Mouse (Mus musculus) lung, adult 2 months (tissue): ENCODE data around the gene Setd3. TPM values are rescaled to one million over a fixed set of nuclear protein-coding genes. Genes with fewer than 3 reads are reported as not detected.

ENCODE experiments used
- DNase-seq: peaks from one replicate; pipeline ENCODE4 v3.0.0; 2022
- H3K4me1 ChIP-seq: fragments of 200-500 bp; 2 replicates; pipeline ENCODE4 v1.6.1; 2011; ENCODE audit warnings: low read length; ENCODE audit not compliant: control insufficient read depth, insufficient read depth
- H3K4me3 ChIP-seq: fragments of 200-500 bp; replicated peaks from 2 replicates; pipeline ENCODE3; 2011; ENCODE audit warnings: low read depth, mild to moderate bottlenecking, control low read depth, low read length; ENCODE audit errors: extremely low read depth
- CTCF ChIP-seq: fragments of 200-500 bp; IDR thresholded peaks from 2 replicates; pipeline ENCODE4 v1.5.1; 2011; ENCODE audit warnings: mild to moderate bottlenecking, low read length, control low read depth; ENCODE audit not compliant: insufficient read depth
- POLR2A ChIP-seq: fragments of 200-500 bp; IDR thresholded peaks from 2 replicates; pipeline ENCODE4 v1.6.1; 2011; ENCODE audit warnings: low read depth, mild to moderate bottlenecking, control low read depth, low read length, borderline replicate concordance; ENCODE audit errors: extremely low read depth
- WGBS: fragments of 180-500 bp; shearing (Covaris S2); methylation state at CpG from one replicate; pipeline ENCODE4 v1.1.7; 2018; 5-methylcytosine and 5-hydroxymethylcytosine counted together
- polyA plus RNA-seq: library from polyadenylated mRNA; depleted of rRNA; stranded (reverse); fragments of >200 nt; gene quantifications from 2 replicates; pipeline ENCODE4 v1.2.3, GENCODE M21; 2012

Setd3 gene
- polyA plus RNA-seq, 1 experiment, result 28.4 TPM

DNA sequence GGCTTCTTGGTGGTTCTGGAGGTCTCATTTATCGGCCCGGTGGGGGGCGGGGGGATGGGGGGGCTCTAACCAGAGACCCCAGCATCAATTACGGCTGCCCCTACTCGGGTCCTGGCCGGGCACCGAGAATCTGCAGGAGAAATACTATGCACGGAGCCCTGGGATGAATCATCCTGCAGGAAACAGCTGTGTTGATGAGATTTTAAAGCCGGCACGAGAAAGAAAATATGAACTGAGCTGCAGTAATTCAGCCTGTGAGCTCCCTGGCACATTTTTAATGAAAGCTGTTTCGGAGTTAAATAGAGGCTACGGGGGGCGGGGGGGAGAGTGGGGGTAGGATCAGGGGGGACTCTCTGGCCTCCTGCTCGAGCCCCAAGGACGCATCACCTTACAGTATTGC is 40.0 kb upstream of the Setd3 start:
- DNase-seq, result no peak
- TF ChIP-seq CTCF, result no peak
- no peak for TF ChIP-seq POLR2A
- Histone ChIP-seq H3K4me3 (no peak overlapping the region), H3K4me1 (peaks cover 4% of the 10 kb centered on the region)
- WGBS, result 40% methylated on average over 15 of the region's 15 CpGs

DNA sequence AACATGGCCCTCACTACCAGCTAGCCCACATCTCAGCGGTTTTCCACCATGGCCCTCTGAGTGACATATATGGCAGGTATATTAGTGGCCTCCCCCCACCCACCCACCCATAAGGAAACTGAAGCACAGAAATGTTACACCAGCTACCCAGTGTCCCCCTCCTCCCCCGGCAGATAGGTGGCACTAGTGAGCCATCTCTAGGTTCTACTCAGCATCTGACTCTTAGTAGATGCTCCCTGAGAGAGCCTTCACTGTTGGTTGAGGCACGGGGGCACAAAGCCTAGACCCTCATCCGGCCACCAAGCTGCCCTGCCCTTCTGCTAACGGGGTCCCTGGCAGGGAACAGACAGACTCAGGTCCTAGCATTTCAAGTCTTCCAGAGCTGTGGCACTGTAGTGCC is 38.5 kb upstream of the Setd3 start:
- WGBS, result 59% methylated on average over 5 of the region's 5 CpGs
- DNase-seq, result peak; percentile 62
- peaks cover 7% of the 10 kb centered on the region for H3K4me1 ChIP-seq
- no peak for TF ChIP-seq POLR2A
- peak; percentile 84 for TF ChIP-seq CTCF
- no peak overlapping the region for H3K4me3 ChIP-seq

DNA sequence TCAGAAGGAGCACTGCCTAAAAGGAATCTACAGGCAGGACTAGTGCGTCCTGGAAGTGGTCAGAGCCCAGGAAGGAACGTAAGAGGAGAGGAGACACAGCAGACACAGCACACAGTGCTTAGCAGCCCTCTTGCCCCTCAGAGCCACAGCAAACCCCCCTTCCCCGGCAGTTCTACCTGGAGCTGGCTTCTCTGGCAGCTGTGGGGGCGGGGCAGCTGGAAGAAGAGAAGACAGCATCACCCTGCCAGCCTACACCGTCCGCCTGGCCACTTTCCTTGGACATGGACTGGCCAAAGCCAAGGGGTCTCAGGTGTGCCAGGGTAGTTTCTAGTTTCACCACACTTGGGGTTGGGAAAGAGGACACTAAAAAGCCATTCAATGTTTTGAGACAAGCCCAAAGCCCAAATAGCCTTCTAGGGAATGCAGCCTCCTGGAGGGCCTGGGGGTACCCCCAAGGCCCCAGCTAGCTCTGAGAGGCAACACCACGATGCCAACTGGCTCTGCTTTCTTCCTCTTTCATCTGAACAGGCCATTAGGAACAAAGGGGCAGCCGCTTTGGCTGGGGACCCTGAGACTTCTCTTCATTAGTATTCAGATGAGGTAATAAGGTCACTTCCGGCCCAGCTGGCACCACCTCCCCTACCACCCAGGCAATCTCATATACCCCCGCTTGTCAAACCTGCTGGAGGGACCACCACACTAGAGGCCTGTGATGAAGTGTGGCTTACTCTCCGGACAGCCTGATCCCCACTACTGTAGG is 37.7 kb upstream of the Setd3 start:
- 75% methylated on average over 11 of the region's 11 CpGs for WGBS
- TF ChIP-seq POLR2A, result no peak
- no peak for TF ChIP-seq CTCF
- no peak for DNase-seq
- Histone ChIP-seq H3K4me3 (no peak overlapping the region), H3K4me1 (peaks cover 7% of the 10 kb centered on the region)

DNA sequence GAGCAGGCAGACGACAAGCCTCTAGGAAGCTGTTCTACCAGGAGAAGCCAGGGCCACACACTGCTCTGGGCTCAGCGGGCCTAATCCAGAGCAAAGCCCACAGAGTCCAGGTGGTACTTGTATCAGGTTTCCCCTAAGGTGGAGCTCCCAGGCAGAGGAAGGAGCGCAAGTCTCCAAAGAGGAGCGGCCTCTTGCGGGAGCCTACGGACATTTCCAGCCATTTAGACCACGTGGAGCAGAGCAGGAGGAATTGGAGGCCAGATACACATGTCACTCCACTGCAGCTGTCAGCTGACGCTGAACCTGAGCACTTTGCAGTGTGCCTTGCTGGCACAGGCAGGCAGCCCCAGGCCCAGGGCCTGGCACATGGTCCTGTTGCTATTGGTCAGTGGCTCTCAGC is 36.0 kb upstream of the Setd3 start:
- DNase-seq, result no peak
- 68% methylated on average over 8 of the region's 8 CpGs for WGBS
- TF ChIP-seq POLR2A, result no peak
- no peak for TF ChIP-seq CTCF
- no peak overlapping the region for H3K4me3 ChIP-seq
- H3K4me1 ChIP-seq, result peaks cover 7% of the 10 kb centered on the region

DNA sequence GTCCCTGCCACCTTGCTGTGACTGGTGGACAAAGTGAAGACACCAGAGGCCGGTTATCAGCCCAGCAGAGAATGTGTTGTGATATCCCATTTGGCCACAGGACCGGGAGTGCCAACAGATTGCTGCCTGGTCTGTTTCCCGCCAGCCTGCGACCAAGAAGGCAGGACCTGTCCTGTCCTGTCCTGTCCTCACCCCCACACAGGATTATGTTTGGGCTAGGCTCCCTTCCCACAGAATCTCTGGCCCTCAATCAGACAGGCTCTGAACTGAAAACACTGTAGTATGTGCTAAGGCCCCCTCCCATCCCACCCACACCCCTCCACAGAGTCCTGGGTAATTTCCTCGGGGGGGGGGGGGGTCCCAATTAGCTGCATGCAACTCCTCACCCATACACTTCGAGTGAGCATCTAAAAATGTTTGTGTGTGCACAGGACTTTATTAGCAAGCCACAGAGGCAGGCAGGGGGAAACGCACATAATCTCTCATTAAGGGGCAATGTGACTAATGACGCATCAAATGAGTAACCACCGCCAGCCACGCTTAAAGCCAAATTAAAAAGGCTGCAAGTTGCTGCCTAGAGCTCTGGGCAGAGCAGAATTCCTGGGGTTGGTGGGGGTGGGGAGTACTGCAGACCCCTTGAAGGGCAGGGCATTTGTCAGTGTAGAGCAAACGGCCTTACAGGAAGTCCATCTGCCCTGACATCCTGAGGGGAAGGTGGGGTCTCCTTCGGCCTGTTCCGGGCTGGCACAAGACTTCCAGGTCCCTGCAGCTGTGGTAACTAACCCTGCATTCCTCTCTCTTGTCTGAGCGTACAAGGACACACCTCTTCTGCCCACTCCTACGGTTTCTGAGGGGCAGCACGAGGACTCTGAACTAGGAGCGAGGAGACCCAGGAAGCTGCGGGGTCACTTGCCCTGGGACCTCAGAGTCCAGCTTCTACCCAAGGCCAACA is 34.3 kb upstream of the Setd3 start:
- no peak overlapping the region for H3K4me3 ChIP-seq
- DNase-seq, result no peak
- 44% methylated on average over 18 of the region's 18 CpGs for WGBS
- peaks cover 7% of the 10 kb centered on the region for H3K4me1 ChIP-seq
- TF ChIP-seq CTCF, result no peak
- no peak for TF ChIP-seq POLR2A

DNA sequence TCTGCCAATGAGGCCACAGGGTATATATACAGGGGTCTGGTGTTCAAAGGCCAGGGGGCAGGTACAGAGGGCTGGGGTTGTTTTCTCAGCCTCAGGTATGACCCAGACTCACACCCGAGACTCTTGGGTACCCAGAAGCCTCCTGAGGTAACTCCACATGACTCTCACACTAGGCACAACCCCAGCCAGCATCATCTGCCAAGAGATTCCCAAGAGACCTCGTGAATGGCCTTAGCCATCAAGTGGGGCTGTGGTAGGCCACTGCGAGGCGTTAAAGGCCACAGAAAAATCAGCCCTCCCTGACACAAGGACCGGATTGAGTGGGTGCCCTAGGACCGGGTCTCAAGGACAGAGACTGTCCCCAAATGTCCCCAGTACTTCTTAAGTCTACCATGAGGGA is 33.4 kb upstream of the Setd3 start:
- Histone ChIP-seq H3K4me1 (peaks cover 7% of the 10 kb centered on the region), H3K4me3 (no peak overlapping the region)
- TF ChIP-seq POLR2A (no peak), CTCF (no peak)
- WGBS, result 81% methylated on average over 6 of the region's 6 CpGs
- no peak for DNase-seq

DNA sequence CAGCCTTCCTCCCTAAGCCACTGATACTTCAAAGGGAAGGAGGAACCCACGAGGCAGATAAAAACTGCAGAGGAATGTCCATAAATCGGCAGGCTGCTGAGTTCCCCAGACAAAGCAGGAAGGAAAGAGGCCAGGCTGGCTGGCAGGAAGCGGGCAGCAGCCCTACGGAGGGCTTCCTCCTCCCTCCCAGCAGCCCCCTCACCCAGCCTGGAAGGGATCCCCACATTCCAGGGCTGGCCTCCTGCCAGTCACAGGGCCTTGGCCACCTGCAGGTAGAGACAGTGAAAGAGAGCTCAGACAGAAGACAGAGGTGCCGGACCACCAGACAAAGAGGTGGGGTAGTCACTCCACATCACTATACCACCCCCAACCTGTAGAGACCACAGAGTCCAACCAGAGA is 33.0 kb upstream of the Setd3 start:
- Histone ChIP-seq H3K4me1 (peaks cover 7% of the 10 kb centered on the region), H3K4me3 (no peak overlapping the region)
- DNase-seq, result no peak
- WGBS, result 34% methylated on average over 5 of the region's 5 CpGs
- TF ChIP-seq POLR2A, result no peak
- TF ChIP-seq CTCF, result no peak

DNA sequence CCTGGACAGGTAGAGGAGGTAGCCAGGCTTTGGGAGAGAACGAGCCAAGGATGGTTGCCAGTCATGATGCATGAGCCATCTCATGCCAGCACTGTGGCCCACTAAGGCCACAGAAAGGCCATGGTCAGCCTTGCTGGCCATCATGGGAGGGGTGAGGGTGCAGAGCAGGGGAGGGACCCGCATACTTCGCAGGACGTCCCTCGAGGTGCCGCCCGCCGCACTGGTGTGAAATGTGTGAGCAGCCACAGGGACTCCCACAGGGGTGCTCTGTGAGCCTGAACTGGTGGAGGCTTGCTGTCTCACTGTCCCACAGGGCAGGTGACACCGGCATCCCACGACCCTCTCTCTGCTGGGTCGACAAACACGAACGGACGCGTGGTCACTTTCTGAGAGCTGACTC is 31.5 kb upstream of the Setd3 start:
- H3K4me3 ChIP-seq, result no peak overlapping the region
- WGBS, result 90% methylated on average over 15 of the region's 15 CpGs
- peaks cover 7% of the 10 kb centered on the region for H3K4me1 ChIP-seq
- no peak for TF ChIP-seq CTCF
- TF ChIP-seq POLR2A, result no peak
- no peak for DNase-seq

DNA sequence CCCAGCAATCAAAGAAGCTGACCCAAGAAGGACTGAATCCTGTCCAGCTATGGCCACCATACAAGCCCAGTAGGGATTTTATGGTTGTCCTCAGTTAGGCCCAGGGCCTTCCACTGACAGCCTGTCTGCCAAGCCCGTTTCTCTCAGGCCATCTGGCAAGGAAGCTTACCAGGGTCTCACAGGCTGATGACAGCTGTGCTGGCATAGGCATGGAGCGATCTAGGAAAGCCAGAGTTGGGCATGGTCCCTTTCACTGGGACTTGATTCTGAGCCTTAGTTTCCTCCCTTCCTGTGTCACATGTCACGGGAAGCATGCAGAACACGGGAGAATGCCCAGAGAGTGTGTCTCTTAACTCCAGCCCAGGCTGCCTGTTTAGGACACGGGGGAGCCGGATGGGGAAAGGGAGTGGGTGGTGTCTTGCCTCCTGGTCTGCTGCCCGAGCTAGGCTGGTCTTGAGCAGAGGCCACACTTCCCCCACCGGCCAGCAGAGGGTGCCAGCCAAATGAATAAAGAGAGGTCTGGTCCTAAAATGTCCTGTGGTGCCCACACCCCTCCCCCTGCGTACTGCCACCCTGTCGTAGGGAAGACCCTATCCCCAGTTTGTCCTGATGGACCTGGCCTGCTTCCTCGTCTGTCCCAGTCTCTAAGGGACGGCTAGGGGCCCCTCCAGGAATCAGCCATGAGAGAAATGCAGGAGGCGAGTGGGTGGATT is 29.8 kb upstream of the Setd3 start:
- Histone ChIP-seq H3K4me3 (no peak overlapping the region), H3K4me1 (peaks cover 3% of the 10 kb centered on the region)
- peak; percentile 73 for DNase-seq
- TF ChIP-seq CTCF, result peak; percentile 82
- no peak for TF ChIP-seq POLR2A
- WGBS, result 24% methylated on average over 13 of the region's 13 CpGs
